Mouse (Mus musculus): ENCODE results near the gene Slc38a9.

The Slc38a9 gene

GRCm38 (mm10) chr13:112763531-112764091 is 103.1 kb downstream of the Slc38a9 start:
- no peak for DNase-seq (ENCODE audit: extremely low read depth, insufficient read length, low spot score)

GRCm38 (mm10) chr13:112764556-112764955 is 104.0 kb downstream of the Slc38a9 start:
- DNase-seq (ENCODE audit: extremely low read depth, insufficient read length, low spot score): no peak

GRCm38 (mm10) chr13:112765654-112766053 is 105.1 kb downstream of the Slc38a9 start:
- no peak for DNase-seq (ENCODE audit: extremely low read depth, insufficient read length, low spot score)

- peak; percentile 66 for DNase-seq (ENCODE audit: extremely low read depth, insufficient read length, low spot score)
Measured at GRCm38 (mm10) chr13:112770528-112771328, 110.2 kb downstream of the Slc38a9 start.

- peak; percentile 28 for DNase-seq (ENCODE audit: extremely low read depth, insufficient read length, low spot score)
Measured at GRCm38 (mm10) chr13:112771447-112772208, 111.1 kb downstream of the Slc38a9 start.

GRCm38 (mm10) chr13:112772252-112772651 is 111.7 kb downstream of the Slc38a9 start:
- no peak for DNase-seq (ENCODE audit: extremely low read depth, insufficient read length, low spot score)

- DNase-seq (ENCODE audit: extremely low read depth, insufficient read length, low spot score): no peak
Measured at GRCm38 (mm10) chr13:112772861-112773260, 112.3 kb downstream of the Slc38a9 start.

- no peak for DNase-seq (ENCODE audit: extremely low read depth, insufficient read length, low spot score)
Measured at GRCm38 (mm10) chr13:112773991-112774675, 113.6 kb downstream of the Slc38a9 start.

- DNase-seq (ENCODE audit: extremely low read depth, insufficient read length, low spot score): no peak
Measured at GRCm38 (mm10) chr13:112775856-112776255, 115.3 kb downstream of the Slc38a9 start.

- DNase-seq (ENCODE audit: extremely low read depth, insufficient read length, low spot score): no peak
Measured at GRCm38 (mm10) chr13:112778407-112778806, 117.9 kb downstream of the Slc38a9 start.

GRCm38 (mm10) chr13:112785305-112785704 is 124.8 kb downstream of the Slc38a9 start:
- DNase-seq (ENCODE audit: extremely low read depth, insufficient read length, low spot score): no peak

GRCm38 (mm10) chr13:112786142-112786541 is 125.6 kb downstream of the Slc38a9 start:
- no peak for DNase-seq (ENCODE audit: extremely low read depth, insufficient read length, low spot score)

GRCm38 (mm10) chr13:112786942-112787533 is 126.5 kb downstream of the Slc38a9 start:
- no peak for DNase-seq (ENCODE audit: extremely low read depth, insufficient read length, low spot score)
